Mouse (Mus musculus) MEL (cell line): ENCODE measurements around the gene Haus5. TPM values are rescaled to one million over a fixed set of nuclear protein-coding genes. Genes with fewer than 3 reads are reported as not detected.

Source experiments
- DNase-seq: peaks from one replicate; pipeline ENCODE4 v3.0.0; 2011; ENCODE audit warnings: low read depth, low spot score
- H3K27ac ChIP-seq: 2 replicates; pipeline ENCODE4 v1.5.1; 2012; ENCODE audit warnings: low read depth, mild to moderate bottlenecking, control low read depth, low read length, moderate library complexity; ENCODE audit not compliant: control insufficient read depth
- H3K27me3 ChIP-seq, 2 experiments: fragments of 150-350 bp in 1 of 2; sonication (generic) in 1 of 2; 2 replicates each; pipeline ENCODE4 v1.6.1; 2012; ENCODE audit warnings: low read length in 2 of 2, mild to moderate bottlenecking in 2 of 2, improper control_type of control experiment in 1 of 2, moderate library complexity in 1 of 2; ENCODE audit not compliant: insufficient read depth in 2 of 2, control insufficient read depth in 1 of 2
- H3K36me3 ChIP-seq, 2 experiments: 2 replicates each; pipeline ENCODE4 v1.6.1; 2012 to 2014; ENCODE audit warnings: low read length in 2 of 2, improper control_type of control experiment in 1 of 2, inconsistent platforms in 1 of 2, mild to moderate bottlenecking in 1 of 2; ENCODE audit not compliant: insufficient read depth in 2 of 2, control insufficient read depth in 1 of 2
- H3K4me1 ChIP-seq, 2 experiments: fragments of 150-350 bp in 1 of 2; sonication (generic) in 1 of 2; 2 replicates each; pipeline ENCODE4 v1.6.1; 2012; ENCODE audit warnings: low read length in 2 of 2, improper control_type of control experiment in 1 of 2, mild to moderate bottlenecking in 1 of 2; ENCODE audit not compliant: insufficient read depth in 2 of 2, control insufficient read depth in 1 of 2
- H3K4me3 ChIP-seq, 2 experiments: fragments of 150-350 bp in 1 of 2; sonication (generic) in 1 of 2; 2 replicates each; pipeline ENCODE4 v1.5.1; 2012; ENCODE audit warnings: low read depth in 2 of 2, low read length in 2 of 2, mild to moderate bottlenecking in 2 of 2, moderate library complexity in 2 of 2, control low read depth in 1 of 2, improper control_type of control experiment in 1 of 2; ENCODE audit not compliant: control insufficient read depth in 1 of 2, insufficient read depth in 1 of 2
- H3K79me2 ChIP-seq: 2 replicates; pipeline ENCODE4 v1.6.1; 2012; ENCODE audit warnings: mild to moderate bottlenecking, low read length, moderate library complexity; ENCODE audit not compliant: control insufficient read depth, poor library complexity, insufficient read depth
- H3K9ac ChIP-seq: 2 replicates; pipeline ENCODE4 v1.6.1; 2012; ENCODE audit warnings: low read depth, mild to moderate bottlenecking, control low read depth, low read length, moderate library complexity; ENCODE audit not compliant: control insufficient read depth, poor library complexity, severe bottlenecking
- H3K9me3 ChIP-seq: fragments of 150-350 bp; sonication (generic); replicated peaks from 2 replicates; pipeline ENCODE4 v1.6.1; 2012; ENCODE audit warnings: mild to moderate bottlenecking, low read length, improper control_type of control experiment, moderate library complexity; ENCODE audit not compliant: insufficient read depth
- CHD1 ChIP-seq: IDR thresholded peaks from 2 replicates; pipeline ENCODE4 v1.6.1; 2012; ENCODE audit warnings: low read depth, mild to moderate bottlenecking, inconsistent platforms, low read length, improper control_type of control experiment
- CHD2 ChIP-seq: IDR thresholded peaks from 2 replicates; pipeline ENCODE4 v1.6.1; 2011; ENCODE audit warnings: low read length, improper control_type of control experiment
- CTCF ChIP-seq, 3 experiments: IDR thresholded peaks in 2 of 3; conservative IDR thresholded peaks in 1 of 3; 2 replicates each; pipeline ENCODE4 v1.5.1; 2011 to 2012; ENCODE audit warnings: low read length in 3 of 3, low read depth in 2 of 3, mild to moderate bottlenecking in 2 of 3, improper control_type of control experiment in 1 of 3, inconsistent platforms in 1 of 3, mixed read lengths in 1 of 3, moderate library complexity in 1 of 3; ENCODE audit not compliant: control insufficient read depth in 1 of 3, insufficient read depth in 1 of 3, poor library complexity in 1 of 3, severe bottlenecking in 1 of 3
- E2F4 ChIP-seq: IDR thresholded peaks from 2 replicates; pipeline ENCODE4 v1.6.1; 2011; ENCODE audit warnings: low read depth, low read length, improper control_type of control experiment, borderline replicate concordance
- ELF1 ChIP-seq: IDR thresholded peaks from 2 replicates; pipeline ENCODE4 v1.6.1; 2014; ENCODE audit warnings: low read depth, mild to moderate bottlenecking, inconsistent platforms, low read length, improper control_type of control experiment, moderate library complexity
- ETS1 ChIP-seq: IDR thresholded peaks from 2 replicates; pipeline ENCODE4 v1.6.1; 2012; ENCODE audit warnings: low read depth, mild to moderate bottlenecking, inconsistent platforms, low read length, improper control_type of control experiment, moderate library complexity
- GABPA ChIP-seq: IDR thresholded peaks from 2 replicates; pipeline ENCODE4 v1.6.1; 2012; ENCODE audit warnings: low read depth, mild to moderate bottlenecking, inconsistent platforms, low read length, improper control_type of control experiment, moderate library complexity
- GATA1 ChIP-seq: IDR thresholded peaks from 2 replicates; pipeline ENCODE4 v1.6.1; 2011; ENCODE audit warnings: low read depth, low read length, improper control_type of control experiment
- JUND ChIP-seq: IDR thresholded peaks from 2 replicates; pipeline ENCODE4 v1.6.1; 2011; ENCODE audit warnings: low read depth, mild to moderate bottlenecking, improper control_type of control experiment, low read length
- KAT2A ChIP-seq: conservative IDR thresholded peaks from 2 replicates; pipeline ENCODE4 v1.6.1; 2012; ENCODE audit warnings: low read depth, low read length, improper control_type of control experiment, inconsistent platforms
- MAZ ChIP-seq: IDR thresholded peaks from 2 replicates; pipeline ENCODE4 v1.6.1; 2012; ENCODE audit warnings: low read depth, mild to moderate bottlenecking, inconsistent platforms, low read length, improper control_type of control experiment
- MEF2A ChIP-seq: IDR thresholded peaks from 2 replicates; pipeline ENCODE4 v1.6.1; 2014; ENCODE audit warnings: low read depth, mild to moderate bottlenecking, inconsistent platforms, low read length, improper control_type of control experiment; ENCODE audit not compliant: poor library complexity, insufficient replicate concordance, severe bottlenecking; ENCODE audit errors: extremely low read depth
- MYB ChIP-seq: IDR thresholded peaks from 2 replicates; pipeline ENCODE4 v1.6.1; 2011; ENCODE audit warnings: mild to moderate bottlenecking, low read depth, low read length, improper control_type of control experiment
- NELFE ChIP-seq: IDR thresholded peaks from 2 replicates; pipeline ENCODE4 v1.6.1; 2011; ENCODE audit warnings: low read depth, low read length, improper control_type of control experiment
- POLR2AphosphoS5 ChIP-seq: IDR thresholded peaks from 2 replicates; pipeline ENCODE4 v1.6.1; 2012; ENCODE audit warnings: low read depth, borderline replicate concordance, mild to moderate bottlenecking, inconsistent platforms, low read length, moderate library complexity, mixed read lengths
- RAD21 ChIP-seq: IDR thresholded peaks from 2 replicates; pipeline ENCODE4 v1.6.1; 2011; ENCODE audit warnings: mild to moderate bottlenecking, low read depth, low read length, improper control_type of control experiment
- SIN3A ChIP-seq: IDR thresholded peaks from 2 replicates; pipeline ENCODE4 v1.6.1; 2012; ENCODE audit warnings: low read length, improper control_type of control experiment, inconsistent platforms
- SMC3 ChIP-seq: IDR thresholded peaks from 2 replicates; pipeline ENCODE4 v1.6.1; 2011; ENCODE audit warnings: low read depth, low read length, improper control_type of control experiment
- TAL1 ChIP-seq: IDR thresholded peaks from 2 replicates; pipeline ENCODE4 v1.6.1; 2012; ENCODE audit warnings: mild to moderate bottlenecking, inconsistent platforms, low read length, moderate library complexity, mixed read lengths
- USF1 ChIP-seq: IDR thresholded peaks from 2 replicates; pipeline ENCODE4 v1.6.1; 2014; ENCODE audit warnings: low read depth, mild to moderate bottlenecking, inconsistent platforms, low read length, improper control_type of control experiment, moderate library complexity
- ZC3H11A ChIP-seq: IDR thresholded peaks from 2 replicates; pipeline ENCODE4 v1.6.1; 2012; ENCODE audit warnings: low read depth, mild to moderate bottlenecking, inconsistent platforms, low read length, improper control_type of control experiment
- ZKSCAN1 ChIP-seq: IDR thresholded peaks from 2 replicates; pipeline ENCODE4 v1.6.1; 2012; ENCODE audit warnings: low read depth, mild to moderate bottlenecking, inconsistent platforms, low read length, improper control_type of control experiment, moderate library complexity
- ZMIZ1 ChIP-seq: IDR thresholded peaks from 2 replicates; pipeline ENCODE4 v1.6.1; 2012; ENCODE audit warnings: low read depth, mild to moderate bottlenecking, inconsistent platforms, low read length, improper control_type of control experiment, moderate library complexity
- polyA plus RNA-seq, 2 experiments: library from polyadenylated mRNA; stranded (reverse) in 1 of 2; unstranded in 1 of 2; fragments of >175 nt in 1 of 2; fragments of >200 nt in 1 of 2; gene quantifications; 2 replicates each; pipeline versions ENCODE4 v1.2.1 to v1.2.4; 2012; ENCODE audit warnings: low replicate concordance in 2 of 2, low read depth in 1 of 2; ENCODE audit not compliant: insufficient read length in 2 of 2, insufficient read depth in 1 of 2, missing spikeins in 1 of 2
- total RNA-seq: library from RNA; depleted of rRNA; stranded (reverse); fragments of 300-350 nt; gene quantifications from 2 replicates; pipeline ENCODE4 v1.2.3, GENCODE M21; 2012

Haus5 gene
- total and polyA plus RNA-seq, 3 experiments: 35.0 to 55.9 TPM; not detected in 1

DNA sequence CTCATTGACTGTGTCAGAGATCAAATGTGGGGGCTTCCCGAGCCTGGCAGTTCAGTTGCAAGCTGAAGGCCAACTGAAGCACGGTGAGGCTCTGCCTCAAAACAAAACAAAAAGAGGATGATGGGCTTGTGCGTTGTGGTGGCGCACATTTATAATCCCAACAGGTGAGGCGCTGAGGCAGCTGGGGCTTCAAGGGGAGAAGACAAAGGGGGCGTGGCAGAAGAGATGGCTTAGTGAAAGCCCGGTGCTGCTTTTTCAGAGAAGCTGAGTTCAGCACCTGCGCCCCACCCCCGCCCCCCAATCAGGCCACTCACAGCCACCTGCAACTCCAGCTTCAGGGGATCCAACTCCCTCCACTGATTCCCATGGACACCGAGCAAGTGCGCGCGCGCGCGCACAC is 56.3 kb downstream of the Haus5 start:
- no peaks in the 10 kb centered on the region for H3K4me1 ChIP-seq
- no peak overlapping the region for H3K9ac ChIP-seq
- TF ChIP-seq ZC3H11A (no peak), ETS1 (no peak), CHD1 (no peak), RAD21 (no peak), CHD2 (no peak), ELF1 (no peak), POLR2AphosphoS5 (no peak), JUND (no peak), ZKSCAN1 (no peak), GABPA (no peak), GATA1 (no peak), NELFE (no peak), CTCF (IDR thresholded peaks at IDR 0.05 in 2 of 3, conservative IDR thresholded peaks at IDR 0.05 in 1 of 3; ENCODE audit: control insufficient read depth in 1 of 3, insufficient read depth in 1 of 3, low read depth in 2 of 3, low read length in 3 of 3, poor library complexity in 1 of 3, severe bottlenecking in 1 of 3) (no peak), E2F4 (no peak), TAL1 (no peak), MYB (no peak), ZMIZ1 (no peak)
- H3K27ac ChIP-seq: no peak overlapping the region
- H3K4me3 ChIP-seq: no peak overlapping the region
- DNase-seq: no peak
- H3K27me3 ChIP-seq: no peaks in the 10 kb centered on the region
- H3K36me3 ChIP-seq: no peaks in the 10 kb centered on the region
- no peaks in the 10 kb centered on the region for H3K9me3 ChIP-seq
- H3K79me2 ChIP-seq: no peaks in the 10 kb centered on the region

DNA sequence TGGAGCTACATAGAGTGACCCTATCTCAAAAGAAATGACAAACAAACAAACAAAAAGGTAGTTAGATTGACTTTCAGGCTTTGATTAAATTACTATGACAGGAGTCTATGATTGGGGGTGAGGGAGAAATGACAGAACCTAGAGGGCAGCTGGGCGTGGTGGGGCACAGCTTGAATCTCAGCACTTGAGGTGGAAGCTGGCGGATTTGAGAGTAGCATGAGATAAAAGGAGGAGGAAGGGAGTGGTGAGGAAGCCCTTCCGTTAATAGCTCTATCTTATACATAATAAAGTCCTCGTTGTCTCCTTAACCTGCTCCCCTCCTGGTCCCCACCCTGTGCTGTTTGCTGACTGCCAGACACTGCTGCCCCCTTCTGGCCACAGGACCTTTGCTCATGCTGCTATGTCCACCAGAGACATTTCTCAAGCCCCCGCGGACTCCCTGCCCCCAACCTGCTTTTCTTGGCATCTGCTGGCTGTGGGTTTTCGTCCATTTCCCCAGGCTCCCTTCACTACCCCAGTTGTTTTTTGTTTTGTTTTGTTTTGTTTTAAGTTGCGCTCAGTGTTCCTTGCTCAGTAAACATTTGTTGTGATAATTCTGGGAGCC is 57.0 kb downstream of the Haus5 start:
- DNase-seq: peak; percentile 73
- Histone ChIP-seq H3K9me3 (no peaks in the 10 kb centered on the region), H3K79me2 (no peaks in the 10 kb centered on the region), H3K4me1 (no peaks in the 10 kb centered on the region), H3K27ac (no peak overlapping the region), H3K4me3 (no peak overlapping the region), H3K27me3 (no peaks in the 10 kb centered on the region), H3K36me3 (no peaks in the 10 kb centered on the region), H3K9ac (no peak overlapping the region)
- TF ChIP-seq SMC3 (peak; percentile 72), MEF2A (no peak), RAD21 (peak; percentile 67), CTCF (IDR thresholded peaks at IDR 0.05 in 2 of 3, conservative IDR thresholded peaks at IDR 0.05 in 1 of 3; ENCODE audit: control insufficient read depth in 1 of 3, insufficient read depth in 1 of 3, low read depth in 2 of 3, low read length in 3 of 3, poor library complexity in 1 of 3, severe bottlenecking in 1 of 3) (peak; percentile 70 to 83 (median 70)), MAZ (peak; percentile 66; the same call in 1 of the 2 replicates), E2F4 (no peak), ZC3H11A (peak; percentile 61), KAT2A (no peak), SIN3A (no peak), USF1 (no peak)
